Mouse (Mus musculus): ENCODE data around the gene Steap2. TPM values are rescaled to one million over a fixed set of nuclear protein-coding genes. Genes with fewer than 3 reads are reported as not detected.

The Steap2 gene
- polyA plus RNA-seq (2015; fragmentation: Nextera tagmentation; extraction: Ambion mirVana) = 6.0 and 6.2 TPM in 2 replicates

DNA sequence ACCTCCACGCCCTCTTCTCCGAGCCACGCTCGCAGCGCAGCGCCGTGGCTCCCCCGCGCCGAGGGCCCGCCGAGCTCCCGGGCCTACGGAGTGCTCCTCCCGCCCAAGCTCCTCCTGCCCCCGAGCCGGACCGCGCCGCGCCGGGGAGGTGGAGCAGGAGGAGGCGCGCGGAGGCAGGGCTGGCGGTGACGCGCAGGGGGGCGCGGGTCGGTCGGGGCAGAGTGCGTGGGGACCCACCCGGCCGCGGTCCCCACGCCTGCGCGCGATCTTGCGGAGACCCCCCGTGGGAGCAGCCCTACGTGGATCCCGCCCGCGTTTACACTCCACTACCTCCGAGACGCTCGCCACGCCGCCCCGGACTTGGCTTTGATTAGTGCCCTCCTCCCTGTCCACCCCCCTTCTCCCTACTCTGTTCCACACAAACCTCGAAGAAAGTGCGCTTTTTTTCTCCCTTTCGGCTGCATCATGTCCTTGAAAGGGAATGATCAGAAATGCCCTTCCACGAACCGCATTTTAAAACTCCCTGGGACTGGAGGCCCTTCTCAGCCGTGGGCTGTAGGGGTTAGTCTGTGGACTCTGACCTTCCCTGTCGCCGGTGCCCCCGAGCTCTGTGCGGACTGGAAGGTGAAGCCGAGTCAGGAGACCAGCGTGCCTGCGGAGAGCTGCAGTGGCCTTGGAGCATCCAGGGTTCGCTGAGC is at the start of gene Steap2:
TSS of gene Steap2 (minus strand) at position 623 of the 698 bp plus-strand sequence.
- peak; percentile 93 for ATAC-seq (ENCODE audit: low read depth)
- 0 out of 2 replicates have a peak within 1 kb of the TSS, but pooled peaks have one; percentile 38 for H3K27ac ChIP-seq (replicated peaks)
- WGBS = under 1% methylated on average over 63 of the region's 66 CpGs

GRCm38 (mm10) chr5:5734445-5734844 is 40.1 kb upstream of the Steap2 start:
- Histone ChIP-seq H3K27ac (replicated peaks) (no peak overlapping the region), H3K4me2 (no peak overlapping the region), H3K4me1 (replicated peaks) (no peaks in the 10 kb centered on the region), H3K36me3 (no peaks in the 10 kb centered on the region), H3K4me3 (no peak overlapping the region), H3K9me3 (no peaks in the 10 kb centered on the region), H3K9ac (no peak overlapping the region), H3K27me3 (no peaks in the 10 kb centered on the region)
- 95% methylated on average over 9 of the region's 9 CpGs for WGBS
- ATAC-seq (ENCODE audit: low read depth) = no peak

More for the DNA sequence above, at the start of gene Steap2:
- Histone ChIP-seq H3K4me2 (peak within 1 kb of the TSS; percentile 93), H3K9ac (peak within 1 kb of the TSS; percentile 90), H3K27me3 (peaks cover 8% of the 10 kb centered on the region; the same call in 1 of the 2 replicates), H3K9me3 (no peaks in the 10 kb centered on the region), H3K4me3 (peak within 1 kb of the TSS; percentile 78), H3K4me1 (replicated peaks) (peaks cover 16% of the 10 kb centered on the region), H3K36me3 (no peaks in the 10 kb centered on the region)

- no peak overlapping the region for H3K4me3 ChIP-seq
- H3K4me2 ChIP-seq = no peak overlapping the region
- no peaks in the 10 kb centered on the region for H3K36me3 ChIP-seq
- no peaks in the 10 kb centered on the region for H3K27me3 ChIP-seq
- no peak overlapping the region for H3K27ac ChIP-seq (replicated peaks)
- no peak overlapping the region for H3K9ac ChIP-seq
- WGBS = 84% methylated on average over 2 of the region's 2 CpGs
- H3K9me3 ChIP-seq = no peaks in the 10 kb centered on the region
- H3K4me1 ChIP-seq (replicated peaks) = no peaks in the 10 kb centered on the region
- no peak for ATAC-seq (ENCODE audit: low read depth)
Observed at GRCm38 (mm10) chr5:5732858-5733257, 38.5 kb upstream of the Steap2 start.

GRCm38 (mm10) chr5:5732208-5732607 is 37.8 kb upstream of the Steap2 start:
- Histone ChIP-seq H3K36me3 (no peaks in the 10 kb centered on the region), H3K9me3 (no peaks in the 10 kb centered on the region), H3K4me2 (no peak overlapping the region), H3K4me3 (no peak overlapping the region), H3K9ac (no peak overlapping the region), H3K27me3 (no peaks in the 10 kb centered on the region), H3K4me1 (replicated peaks) (no peaks in the 10 kb centered on the region), H3K27ac (replicated peaks) (no peak overlapping the region)
- 96% methylated on average over 3 of the region's 3 CpGs for WGBS
- no peak for ATAC-seq (ENCODE audit: low read depth)

DNA sequence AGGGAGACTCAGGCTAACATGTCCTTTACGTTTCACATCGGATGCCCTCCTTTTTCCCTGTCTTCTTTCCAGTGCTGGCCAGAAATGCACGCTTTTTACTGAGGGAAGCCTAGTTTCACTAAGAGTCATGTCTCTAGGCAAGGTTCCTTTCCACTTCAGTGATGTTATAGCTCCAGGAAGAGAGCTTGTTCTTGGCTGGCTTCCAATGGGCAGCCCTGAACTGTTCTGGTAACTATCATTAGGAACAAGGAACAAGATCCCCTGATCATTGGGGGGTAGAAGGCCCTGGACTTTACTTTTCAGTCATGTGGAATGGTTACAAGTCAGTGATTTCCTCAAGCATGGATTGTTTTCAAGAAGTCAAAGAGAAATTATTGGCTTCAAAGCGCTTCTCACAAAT is 35.5 kb upstream of the Steap2 start:
- Histone ChIP-seq H3K27me3 (no peaks in the 10 kb centered on the region), H3K36me3 (no peaks in the 10 kb centered on the region), H3K9me3 (no peaks in the 10 kb centered on the region), H3K4me1 (replicated peaks) (no peaks in the 10 kb centered on the region), H3K4me2 (no peak overlapping the region), H3K4me3 (no peak overlapping the region), H3K9ac (no peak overlapping the region), H3K27ac (replicated peaks) (no peak overlapping the region)
- ATAC-seq (ENCODE audit: low read depth) = no peak
- 89% methylated on average over 4 of the region's 4 CpGs for WGBS

GRCm38 (mm10) chr5:5722217-5722616 is 27.8 kb upstream of the Steap2 start:
- Histone ChIP-seq H3K4me2 (no peak overlapping the region), H3K4me3 (no peak overlapping the region), H3K9ac (no peak overlapping the region), H3K4me1 (replicated peaks) (no peaks in the 10 kb centered on the region), H3K27me3 (no peaks in the 10 kb centered on the region), H3K9me3 (no peaks in the 10 kb centered on the region), H3K27ac (replicated peaks) (no peak overlapping the region), H3K36me3 (no peaks in the 10 kb centered on the region)
- 73% methylated on average over 7 of the region's 7 CpGs for WGBS
- ATAC-seq (ENCODE audit: low read depth) = no peak

DNA sequence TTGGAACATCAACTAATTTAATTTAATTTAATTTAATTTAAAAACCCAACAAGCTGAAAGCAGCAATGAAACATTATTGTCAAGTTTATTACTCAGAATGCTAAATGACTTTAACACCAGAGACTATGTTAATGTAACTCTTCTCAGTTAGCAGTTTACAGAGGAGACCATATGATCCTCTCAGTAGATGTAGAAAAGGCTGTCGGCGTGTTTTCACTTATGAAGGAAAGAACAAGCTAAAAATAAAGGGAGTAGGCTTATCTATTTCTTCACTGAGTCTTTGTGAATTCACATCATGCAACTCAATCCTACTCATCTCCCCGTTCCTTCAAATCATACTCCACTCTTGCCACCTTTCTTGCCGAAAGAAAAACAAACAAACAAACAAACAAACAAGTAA is 16.7 kb upstream of the Steap2 start:
- no peak overlapping the region for H3K9ac ChIP-seq

DNA sequence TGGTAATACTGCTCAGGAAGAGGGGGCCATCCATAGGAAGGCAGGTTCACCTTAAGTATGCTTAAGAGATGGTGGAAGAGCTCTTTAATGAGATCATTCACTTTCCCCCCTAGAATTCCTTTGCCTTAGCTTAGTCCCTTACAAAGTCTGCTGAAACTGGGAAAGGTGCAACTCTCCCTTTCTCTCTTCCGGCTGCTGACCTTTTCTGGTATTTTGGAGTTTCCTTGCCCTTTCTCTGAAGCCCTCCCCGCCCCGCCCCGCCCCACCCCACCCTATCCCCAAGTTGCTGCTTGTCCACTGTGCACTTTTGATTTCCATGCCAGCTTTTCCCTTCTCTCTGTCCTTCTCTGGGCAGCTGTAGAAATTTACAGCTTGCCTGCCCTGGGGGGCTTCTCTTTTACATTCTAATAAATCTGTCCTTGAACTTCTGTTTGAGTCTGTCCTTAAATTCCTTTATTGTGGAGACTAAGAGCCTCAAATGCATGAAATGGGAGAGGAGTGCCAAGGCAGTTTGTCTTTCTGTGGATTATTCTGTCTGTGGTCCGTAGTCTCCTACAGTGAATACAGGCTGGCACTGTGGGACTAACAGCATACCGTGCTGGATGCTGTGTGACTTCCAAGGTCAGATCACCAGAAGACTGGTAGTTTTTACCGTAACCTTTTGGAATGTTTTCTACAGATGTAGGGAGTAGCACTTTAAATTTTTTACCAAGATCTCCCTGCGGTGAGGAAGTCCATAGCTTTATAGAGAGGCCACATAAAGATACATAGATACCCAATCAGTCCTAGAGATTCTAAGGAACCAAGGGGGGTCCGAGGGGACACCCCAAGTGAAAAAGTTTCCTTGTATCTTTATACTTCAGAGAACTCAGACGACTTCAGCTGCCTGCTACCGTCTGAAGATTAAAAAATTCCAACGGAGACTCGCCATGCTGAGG is 13.2 kb upstream of the Steap2 start:
- no peak overlapping the region for H3K4me2 ChIP-seq

More for the DNA sequence above, 16.7 kb upstream of the Steap2 start:
- no peak overlapping the region for H3K4me3 ChIP-seq
- H3K4me1 ChIP-seq (replicated peaks) = peaks cover 7% of the 10 kb centered on the region; the same call in 1 of the 2 replicates
- no peaks in the 10 kb centered on the region for H3K27me3 ChIP-seq
- no peak for ATAC-seq (ENCODE audit: low read depth)
- 85% methylated on average over 4 of the region's 4 CpGs for WGBS
- H3K9me3 ChIP-seq = no peaks in the 10 kb centered on the region
- H3K27ac ChIP-seq (replicated peaks) = no peak overlapping the region
- no peak overlapping the region for H3K4me2 ChIP-seq
- no peaks in the 10 kb centered on the region for H3K36me3 ChIP-seq

DNA sequence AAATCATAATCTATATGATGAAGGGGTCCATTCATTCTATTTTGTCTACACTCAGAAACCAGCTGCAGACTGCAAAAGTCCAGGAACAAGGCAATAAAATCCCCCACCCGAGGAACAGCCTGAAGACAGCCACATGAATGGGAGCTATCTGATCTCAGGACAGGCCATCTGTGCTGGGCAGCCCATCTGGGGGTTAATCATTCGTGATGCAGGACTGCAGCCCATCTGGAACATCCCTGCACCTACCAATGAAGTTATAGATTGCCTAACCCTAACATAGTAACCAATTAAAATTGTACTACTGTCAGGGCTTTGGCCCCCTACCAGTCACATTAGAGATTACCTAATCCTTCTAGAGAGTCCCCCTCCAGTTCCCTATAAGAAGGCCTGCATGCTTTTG is 10.6 kb upstream of the Steap2 start:
- Histone ChIP-seq H3K4me1 (replicated peaks) (peaks cover 7% of the 10 kb centered on the region; the same call in 1 of the 2 replicates), H3K9me3 (no peaks in the 10 kb centered on the region), H3K36me3 (no peaks in the 10 kb centered on the region), H3K27me3 (no peaks in the 10 kb centered on the region), H3K27ac (replicated peaks) (no peak overlapping the region), H3K9ac (no peak overlapping the region), H3K4me2 (no peak overlapping the region), H3K4me3 (no peak overlapping the region)
- ATAC-seq (ENCODE audit: low read depth) = no peak
- 14% methylated on average over 2 of the region's 2 CpGs for WGBS

More for the DNA sequence above, 13.2 kb upstream of the Steap2 start:
- ATAC-seq (ENCODE audit: low read depth) = peak; percentile 75; the same call in 1 of the 2 replicates
- Histone ChIP-seq H3K4me3 (no peak overlapping the region), H3K4me1 (replicated peaks) (peaks cover 7% of the 10 kb centered on the region; the same call in 1 of the 2 replicates), H3K27me3 (no peaks in the 10 kb centered on the region), H3K9me3 (no peaks in the 10 kb centered on the region), H3K27ac (replicated peaks) (no peak overlapping the region), H3K36me3 (no peaks in the 10 kb centered on the region), H3K9ac (no peak overlapping the region)
- 38% methylated on average over 13 of the region's 13 CpGs for WGBS

DNA sequence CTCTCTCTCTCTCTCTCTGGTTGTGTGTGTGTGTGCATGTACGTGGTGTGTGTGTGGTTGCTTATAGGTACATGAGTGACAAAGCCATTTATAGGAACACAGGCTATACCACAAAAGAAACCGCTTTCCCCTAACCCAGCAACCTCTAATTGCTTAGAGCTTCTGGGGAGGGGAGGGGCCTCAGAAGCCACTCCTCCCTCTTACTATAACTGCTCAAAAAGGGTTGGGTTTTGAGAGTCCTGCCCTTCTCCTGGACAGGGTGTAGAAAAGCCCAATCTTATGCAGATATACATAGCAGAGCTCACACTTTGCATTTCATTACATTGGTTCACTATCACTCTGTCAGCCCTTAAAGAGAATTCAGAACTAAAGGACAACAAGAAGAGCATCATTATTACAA is 6.0 kb upstream of the Steap2 start:
- no peaks in the 10 kb centered on the region for H3K36me3 ChIP-seq
- H3K4me2 ChIP-seq = no peak overlapping the region
- WGBS = 84% methylated on average over 2 of the region's 2 CpGs
- no peaks in the 10 kb centered on the region for H3K27me3 ChIP-seq
- H3K4me1 ChIP-seq (replicated peaks) = no peaks in the 10 kb centered on the region
- no peak for ATAC-seq (ENCODE audit: low read depth)
- H3K9me3 ChIP-seq = no peaks in the 10 kb centered on the region
- H3K27ac ChIP-seq (replicated peaks) = no peak overlapping the region
- H3K4me3 ChIP-seq = no peak overlapping the region
- H3K9ac ChIP-seq = no peak overlapping the region

- ATAC-seq (ENCODE audit: low read depth) = no peak
- Histone ChIP-seq H3K9ac (no peak overlapping the region), H3K4me2 (no peak overlapping the region), H3K27ac (replicated peaks) (no peak overlapping the region), H3K27me3 (no peaks in the 10 kb centered on the region), H3K4me3 (no peak overlapping the region), H3K4me1 (replicated peaks) (peaks cover 3% of the 10 kb centered on the region; the same call in 1 of the 2 replicates), H3K36me3 (no peaks in the 10 kb centered on the region), H3K9me3 (no peaks in the 10 kb centered on the region)
- WGBS = 78% methylated on average over 3 of the region's 3 CpGs
Observed at GRCm38 (mm10) chr5:5698830-5699229, 4.5 kb upstream of the Steap2 start.

GRCm38 (mm10) chr5:5695401-5695942 is 1.1 kb upstream of the Steap2 start:
- Histone ChIP-seq H3K9ac (no peak overlapping the region), H3K4me3 (no peak overlapping the region), H3K27ac (replicated peaks) (no peak overlapping the region), H3K36me3 (no peaks in the 10 kb centered on the region), H3K4me2 (no peak overlapping the region), H3K27me3 (peaks cover 8% of the 10 kb centered on the region; the same call in 1 of the 2 replicates), H3K4me1 (replicated peaks) (peaks cover 16% of the 10 kb centered on the region), H3K9me3 (no peaks in the 10 kb centered on the region)
- WGBS = 83% methylated on average over 5 of the region's 5 CpGs
- no peak for ATAC-seq (ENCODE audit: low read depth)

All from neural tube, embryonic 13.5 days (tissue).